Mouse (Mus musculus) small intestine, adult 2 months (tissue): ENCODE data around the gene Ankrd13c. TPM values are rescaled to one million over a fixed set of nuclear protein-coding genes. Genes with fewer than 3 reads are reported as not detected.

ENCODE experiments used
- H3K27ac ChIP-seq: fragments of 200-500 bp; 2 replicates; pipeline ENCODE4 v1.5.1; 2012; ENCODE audit warnings: low read depth, low read length, control low read depth, inconsistent platforms; ENCODE audit not compliant: insufficient read depth
- H3K27me3 ChIP-seq: fragments of 200-500 bp; 2 replicates; pipeline ENCODE4 v1.6.1; 2012; ENCODE audit warnings: mild to moderate bottlenecking, moderate library complexity, low read length, inconsistent platforms; ENCODE audit not compliant: control insufficient read depth, insufficient read depth
- H3K36me3 ChIP-seq: fragments of 200-500 bp; 2 replicates; pipeline ENCODE4 v1.6.1; 2012; ENCODE audit warnings: mild to moderate bottlenecking, low read length, control low read depth, inconsistent platforms; ENCODE audit not compliant: control insufficient read depth, insufficient read depth
- H3K4me1 ChIP-seq: fragments of 200-500 bp; 2 replicates; pipeline ENCODE4 v1.6.1; 2012; ENCODE audit warnings: low read length, inconsistent platforms, mixed read lengths; ENCODE audit not compliant: control insufficient read depth, insufficient read depth, insufficient read length
- H3K4me3 ChIP-seq: fragments of 200-500 bp; 2 replicates; pipeline ENCODE4 v1.5.1; 2012; ENCODE audit warnings: low read depth, mild to moderate bottlenecking, control low read depth, inconsistent platforms, low read length, moderate library complexity
- CTCF ChIP-seq: fragments of 200-500 bp; IDR thresholded peaks from 2 replicates; pipeline ENCODE4 v1.5.1; 2012; ENCODE audit warnings: low read depth, mild to moderate bottlenecking, control low read depth, inconsistent platforms, low read length, moderate library complexity, mixed read lengths; ENCODE audit not compliant: insufficient replicate concordance, insufficient read length; ENCODE audit errors: extremely low read depth
- POLR2A ChIP-seq: fragments of 200-500 bp; IDR thresholded peaks from 2 replicates; pipeline ENCODE4 v1.6.1; 2012; ENCODE audit warnings: low read depth, mild to moderate bottlenecking, control low read depth, inconsistent platforms, low read length, moderate library complexity
- WGBS: fragments of 180-500 bp; shearing (Covaris S2); methylation state at CpG from one replicate; pipeline ENCODE4 v1.1.7; 2018; 5-methylcytosine and 5-hydroxymethylcytosine counted together
- polyA plus RNA-seq: library from polyadenylated mRNA; depleted of rRNA; stranded (reverse); fragments of >200 nt; gene quantifications from 2 replicates; pipeline ENCODE4 v1.2.3, GENCODE M21; 2012

Ankrd13c gene
- polyA plus RNA-seq, 1 experiment: 29.5 TPM

GRCm38 (mm10) chr3:157952716-157953115 lies 5.7 kb downstream of the Ankrd13c start:
- TF ChIP-seq CTCF (no peak), POLR2A (no peak)
- Histone ChIP-seq H3K27me3 (no peaks in the 10 kb centered on the region), H3K36me3 (no peaks in the 10 kb centered on the region; the same call in 1 of the 2 replicates), H3K27ac (no peak overlapping the region), H3K4me1 (peaks cover 4% of the 10 kb centered on the region; the same call in 1 of the 2 replicates), H3K4me3 (no peak overlapping the region)
- 75% methylated on average over 2 of the region's 2 CpGs for WGBS

- Histone ChIP-seq H3K27me3 (no peaks in the 10 kb centered on the region), H3K4me1 (0 out of 2 replicates have a peak, but pooled peaks cover 1% of the 10 kb centered on the region), H3K36me3 (peaks cover 1% of the 10 kb centered on the region; the same call in 1 of the 2 replicates), H3K4me3 (no peak overlapping the region), H3K27ac (no peak overlapping the region)
- WGBS: 78% methylated on average over 2 of the region's 2 CpGs
- TF ChIP-seq CTCF (no peak), POLR2A (no peak)
Measured at GRCm38 (mm10) chr3:157955466-157955865, 8.4 kb downstream of the Ankrd13c start.

GRCm38 (mm10) chr3:157956201-157956600 lies 9.2 kb downstream of the Ankrd13c start:
- Histone ChIP-seq H3K36me3 (peaks cover 1% of the 10 kb centered on the region; the same call in 1 of the 2 replicates), H3K4me3 (no peak overlapping the region), H3K27ac (no peak overlapping the region), H3K27me3 (no peaks in the 10 kb centered on the region), H3K4me1 (0 out of 2 replicates have a peak, but pooled peaks cover 1% of the 10 kb centered on the region)
- 91% methylated on average over 3 of the region's 3 CpGs for WGBS
- TF ChIP-seq CTCF (no peak), POLR2A (no peak)

- H3K36me3 ChIP-seq: peaks cover 7% of the 10 kb centered on the region
- no peak overlapping the region for H3K27ac ChIP-seq
- no peaks in the 10 kb centered on the region for H3K27me3 ChIP-seq
- TF ChIP-seq CTCF (no peak), POLR2A (no peak)
- H3K4me3 ChIP-seq: no peak overlapping the region
- H3K4me1 ChIP-seq: 0 out of 2 replicates have a peak, but pooled peaks cover 1% of the 10 kb centered on the region
Measured at GRCm38 (mm10) chr3:157957320-157957719, 10.3 kb downstream of the Ankrd13c start.

GRCm38 (mm10) chr3:157971151-157971550 lies 24.1 kb downstream of the Ankrd13c start:
- Histone ChIP-seq H3K4me3 (no peak overlapping the region), H3K4me1 (no peaks in the 10 kb centered on the region), H3K27ac (no peak overlapping the region), H3K27me3 (no peaks in the 10 kb centered on the region), H3K36me3 (peaks cover 4% of the 10 kb centered on the region)
- 91% methylated on average over 2 of the region's 2 CpGs for WGBS
- no peak for TF ChIP-seq CTCF
- no peak for TF ChIP-seq POLR2A

GRCm38 (mm10) chr3:157973236-157973635 lies 26.2 kb downstream of the Ankrd13c start:
- 100% methylated on average over 2 of the region's 2 CpGs for WGBS
- Histone ChIP-seq H3K36me3 (peaks cover 4% of the 10 kb centered on the region), H3K27ac (no peak overlapping the region), H3K4me3 (no peak overlapping the region), H3K27me3 (no peaks in the 10 kb centered on the region), H3K4me1 (no peaks in the 10 kb centered on the region)
- no peak for TF ChIP-seq POLR2A

GRCm38 (mm10) chr3:157979619-157980018 lies 32.6 kb downstream of the Ankrd13c start:
- no peaks in the 10 kb centered on the region for H3K27me3 ChIP-seq
- no peak overlapping the region for H3K27ac ChIP-seq
- H3K4me1 ChIP-seq: no peaks in the 10 kb centered on the region
- no peak for TF ChIP-seq CTCF
- TF ChIP-seq POLR2A: no peak
- peaks cover 7% of the 10 kb centered on the region for H3K36me3 ChIP-seq
- no peak overlapping the region for H3K4me3 ChIP-seq
